Mouse (Mus musculus) thymus, postnatal 14 days (tissue): ENCODE results near the gene Acad9.

Experiments used
- DNase-seq: peaks from one replicate; pipeline ENCODE4 v3.0.0; 2021

The Acad9 gene

GRCm38 (mm10) chr3:36065843-36066651 lies at the start of gene Acad9:
Acad9 (plus strand) TSS chr3:36065979.
- DNase-seq, result peak; percentile 95

GRCm38 (mm10) chr3:36025732-36026131 lies 40.0 kb upstream of the Acad9 start:
- DNase-seq, result no peak

GRCm38 (mm10) chr3:36029993-36030392 lies 35.8 kb upstream of the Acad9 start:
- no peak for DNase-seq

DNA sequence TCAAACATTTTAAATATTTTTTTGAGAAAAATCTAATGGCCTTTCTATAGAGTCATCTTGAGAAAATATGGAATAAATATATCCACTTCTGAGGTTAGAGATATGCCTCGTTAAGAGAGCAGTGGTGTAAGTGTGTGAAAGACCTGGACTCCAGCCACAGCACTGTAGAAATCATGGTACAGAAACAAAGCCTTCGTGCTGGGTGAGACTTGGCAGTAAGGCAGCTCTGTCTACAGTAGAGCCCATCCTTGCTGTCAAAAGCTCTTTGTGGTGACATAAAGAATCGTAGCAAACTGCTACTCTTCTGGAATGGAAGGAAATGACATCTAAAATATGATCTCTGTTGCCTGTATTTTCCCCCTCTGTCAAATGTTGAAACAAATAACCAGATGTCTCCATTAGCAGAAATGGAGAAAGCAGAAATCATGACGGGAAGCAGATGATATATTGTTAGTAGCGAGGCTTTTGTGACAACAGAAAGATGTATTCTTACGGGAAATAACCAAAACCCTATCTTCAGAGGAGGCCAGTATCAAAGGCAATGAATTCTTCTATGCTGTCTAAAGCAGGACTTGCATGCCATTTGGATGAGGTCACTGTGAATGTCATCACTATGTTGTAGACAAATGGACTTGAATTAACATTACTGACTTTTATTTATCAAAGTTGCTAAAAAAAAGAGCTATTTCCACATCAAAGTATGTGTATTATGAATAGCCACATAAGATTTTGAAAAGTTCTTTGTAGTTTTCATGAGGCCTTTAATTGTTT lies 33.9 kb upstream of the Acad9 start:
- no peak for DNase-seq

GRCm38 (mm10) chr3:36044520-36044919 lies 21.3 kb upstream of the Acad9 start:
- DNase-seq, result no peak

DNA sequence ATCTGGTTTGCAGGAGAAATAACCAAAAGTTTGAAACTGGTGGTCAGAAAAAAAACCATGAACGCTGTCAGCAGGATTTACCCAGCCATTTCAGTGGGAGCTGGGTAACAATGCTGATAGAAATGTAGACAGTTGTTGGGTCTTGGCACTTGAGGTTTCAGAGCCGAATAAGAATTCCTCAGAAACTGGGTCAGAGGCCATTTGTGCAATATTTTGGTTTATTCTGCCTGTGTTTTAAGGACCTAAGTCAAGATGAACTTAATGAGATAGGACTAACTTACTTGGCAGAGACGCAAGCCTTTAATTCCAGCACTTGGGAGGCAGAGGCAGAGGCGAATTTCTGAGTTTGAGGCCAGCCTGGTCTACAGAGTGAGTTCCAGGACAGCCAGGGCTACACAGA lies 20.7 kb upstream of the Acad9 start:
- DNase-seq, result no peak

DNA sequence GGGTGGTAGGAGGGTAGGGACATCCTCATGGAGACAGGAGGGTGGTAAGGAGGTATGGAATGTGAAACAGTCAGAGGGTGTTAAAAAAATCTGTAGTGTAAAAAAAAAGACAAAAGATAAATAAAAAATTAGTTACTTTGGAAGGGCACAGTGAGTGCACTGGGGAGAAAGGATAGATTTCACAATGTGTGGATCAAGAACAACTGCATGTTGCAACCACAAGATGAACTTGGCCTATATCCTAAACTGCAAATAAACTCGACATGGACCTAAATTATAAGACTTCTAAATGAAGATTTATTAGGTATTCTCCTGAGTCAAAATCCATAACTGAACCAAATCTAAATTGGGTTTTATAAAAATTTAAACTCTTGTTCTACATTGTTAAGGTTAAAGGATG lies 16.7 kb upstream of the Acad9 start:
- DNase-seq, result no peak

- DNase-seq, result no peak
These were observed 12.3 kb upstream of the Acad9 start, which contains the start of gene Ccdc144b for GRCm38 (mm10) chr3:36053447-36053846. Ccdc144b (minus strand) TSS chr3:36053547.

GRCm38 (mm10) chr3:36060096-36060850 lies 5.5 kb upstream of the Acad9 start:
- DNase-seq, result peak; percentile 72

DNA sequence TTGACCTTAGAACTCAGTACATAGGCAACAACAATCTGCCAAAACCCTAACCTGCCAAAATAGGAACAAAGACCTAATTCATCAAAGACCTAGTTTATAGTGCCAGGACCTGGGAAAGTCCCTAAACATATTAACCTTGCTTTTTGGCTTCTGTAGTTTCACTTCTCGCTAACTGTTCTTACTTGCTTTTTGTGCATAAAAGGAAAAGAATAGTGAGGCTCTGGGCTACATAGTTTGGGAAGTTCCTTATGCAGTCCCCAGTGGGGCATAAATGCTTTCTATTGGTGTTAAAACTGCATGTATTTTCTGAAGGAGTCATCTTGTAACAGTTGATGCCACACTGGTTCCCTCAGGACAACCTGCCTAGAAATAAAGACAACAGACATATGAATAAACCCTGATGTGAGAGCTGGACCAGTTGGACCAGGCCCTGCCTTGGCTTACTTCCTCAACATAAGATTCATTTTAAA lies 1.2 kb upstream of the Acad9 start:
- no peak for DNase-seq

- no peak for DNase-seq
These were observed 613 bp upstream of the Acad9 start for GRCm38 (mm10) chr3:36065166-36065565.

DNA sequence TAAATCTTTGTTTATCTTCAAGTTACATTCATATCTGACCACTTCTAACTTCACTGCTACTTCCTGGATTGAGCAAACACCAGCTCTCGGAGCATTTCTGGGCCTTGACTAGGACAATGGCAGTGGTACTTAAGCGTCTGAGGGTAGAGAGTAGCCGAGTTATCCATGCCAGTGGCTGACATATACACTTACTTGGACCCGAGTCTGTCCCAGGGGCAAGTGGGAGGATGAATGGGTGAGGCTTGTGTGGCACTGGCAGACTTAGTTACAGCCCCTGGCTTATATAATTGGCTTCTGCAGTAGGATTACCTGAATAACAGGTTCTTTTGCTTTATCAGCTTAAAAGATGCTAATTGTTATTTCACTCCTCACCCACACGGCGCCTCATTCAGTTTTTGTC lies 2.0 kb downstream of the Acad9 start:
- no peak for DNase-seq

GRCm38 (mm10) chr3:36070436-36070835 lies 4.7 kb downstream of the Acad9 start:
- DNase-seq, result no peak

- DNase-seq, result no peak
These were observed 5.3 kb downstream of the Acad9 start for GRCm38 (mm10) chr3:36071047-36071446.

DNA sequence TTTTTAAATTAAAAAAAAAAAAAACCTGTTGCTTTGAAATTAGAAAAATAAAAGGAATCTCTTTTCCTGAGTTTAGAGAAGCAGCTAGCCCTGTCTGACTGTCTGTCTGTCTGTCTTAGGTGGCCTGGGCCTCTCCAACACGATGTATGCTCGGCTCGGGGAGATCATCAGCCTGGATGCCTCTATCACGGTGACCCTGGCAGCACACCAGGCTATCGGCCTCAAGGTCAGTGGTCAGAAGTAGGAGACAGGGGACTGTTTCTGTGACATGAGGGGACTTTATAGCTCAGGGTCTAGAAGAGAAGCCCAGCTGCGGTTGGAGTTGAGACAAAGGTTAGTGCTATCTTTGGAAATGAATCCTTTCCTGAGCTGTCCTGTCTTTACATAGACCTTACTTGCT lies 8.5 kb downstream of the Acad9 start:
- no peak for DNase-seq

DNA sequence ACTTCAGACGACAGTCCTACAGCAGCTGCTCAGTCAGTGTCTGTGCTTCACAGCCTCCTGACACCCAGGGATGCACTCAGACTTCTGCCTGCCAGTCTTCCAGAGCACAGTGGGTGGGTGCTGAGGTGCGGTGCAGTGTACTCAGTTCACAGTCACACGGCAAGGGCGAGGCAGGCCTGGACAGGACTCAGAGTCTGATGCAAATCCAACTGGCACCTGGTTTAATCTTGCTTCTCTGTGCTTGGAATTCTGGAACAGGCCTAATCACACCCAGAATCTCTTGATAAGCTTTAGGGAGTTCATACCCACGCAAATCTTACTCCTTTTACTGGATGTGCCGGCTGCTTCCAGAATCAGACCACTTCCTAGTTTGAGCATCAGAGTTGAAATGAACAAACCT lies 9.7 kb downstream of the Acad9 start:
- DNase-seq, result no peak

DNA sequence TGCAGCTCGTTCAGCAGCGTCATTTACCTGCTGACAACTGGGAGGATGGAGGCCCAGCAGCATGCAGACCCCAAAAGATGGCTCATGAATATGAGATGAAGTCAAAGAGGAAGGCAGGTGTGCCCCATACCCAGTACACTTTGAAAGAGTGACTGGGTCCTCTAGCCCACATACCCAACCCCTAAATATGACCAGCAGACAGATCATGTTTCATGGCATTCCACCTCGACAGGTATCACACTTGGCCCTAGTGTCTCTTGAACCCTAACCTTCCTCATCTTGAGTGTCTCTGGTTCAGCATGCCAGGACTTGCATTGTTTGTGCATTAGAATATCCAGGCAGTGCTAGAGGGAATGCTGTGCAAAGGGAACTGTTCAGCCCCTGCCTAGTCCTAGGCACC lies 11.6 kb downstream of the Acad9 start:
- no peak for DNase-seq

DNA sequence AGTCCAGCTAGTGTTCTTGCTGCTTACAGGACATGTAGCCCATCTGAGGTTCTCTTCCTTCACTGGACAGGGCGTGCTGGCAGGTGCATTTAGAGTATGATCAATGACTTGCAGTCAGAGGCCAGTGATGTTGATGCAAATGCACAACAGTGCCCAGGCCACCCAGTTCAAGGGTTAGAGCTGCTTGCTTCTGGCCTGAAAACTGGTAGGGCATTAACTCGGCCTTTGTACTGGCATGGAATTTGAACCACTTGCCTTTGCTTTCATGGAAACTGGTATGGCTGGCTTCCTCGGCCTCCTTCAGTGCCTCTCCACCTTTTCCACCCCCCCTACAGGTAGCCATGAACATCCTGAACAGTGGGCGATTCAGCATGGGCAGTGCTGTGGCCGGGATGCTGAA lies 14.1 kb downstream of the Acad9 start:
- no peak for DNase-seq

GRCm38 (mm10) chr3:36080741-36081140 lies 15.0 kb downstream of the Acad9 start:
- DNase-seq, result no peak

GRCm38 (mm10) chr3:36082843-36083242 lies 17.1 kb downstream of the Acad9 start:
- no peak for DNase-seq

DNA sequence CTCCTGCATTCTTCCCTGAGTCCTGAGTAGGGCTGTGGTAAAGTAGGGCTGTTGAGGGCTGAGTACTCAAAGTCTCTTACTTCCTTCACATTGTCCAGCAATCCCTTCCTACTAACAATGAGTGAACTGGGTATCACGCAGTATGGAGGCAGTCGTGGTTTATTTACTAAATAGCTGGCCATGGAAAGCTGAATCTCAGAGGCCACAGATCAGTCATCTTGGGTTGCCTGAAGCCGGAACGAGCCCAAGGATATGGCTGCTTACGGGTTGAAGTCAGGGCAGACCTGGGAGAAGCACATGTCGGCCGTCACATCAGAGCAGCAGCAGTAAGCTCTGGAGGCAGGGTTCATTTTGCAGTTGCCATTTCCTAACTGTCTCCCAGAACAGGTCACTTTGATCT lies 17.6 kb downstream of the Acad9 start:
- DNase-seq, result no peak

DNA sequence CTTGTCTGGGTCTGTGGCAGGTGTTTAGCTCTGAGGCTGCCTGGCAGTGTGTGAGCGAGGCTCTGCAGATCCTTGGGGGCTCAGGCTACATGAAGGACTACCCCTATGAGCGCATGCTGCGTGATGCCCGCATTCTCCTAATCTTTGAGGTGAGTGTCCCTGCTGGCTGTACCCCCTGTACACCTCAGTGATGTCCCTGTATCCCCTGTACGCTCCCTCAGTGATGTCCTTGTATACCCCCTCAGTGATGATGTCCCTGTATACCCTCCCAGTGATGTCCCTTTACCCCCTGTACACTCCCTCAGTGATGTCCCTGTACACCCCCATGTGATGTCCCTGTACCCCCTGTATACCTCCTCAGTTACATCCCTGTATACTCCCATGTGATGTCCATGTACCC lies 19.6 kb downstream of the Acad9 start:
- no peak for DNase-seq

GRCm38 (mm10) chr3:36087591-36087990 lies 21.8 kb downstream of the Acad9 start:
- no peak for DNase-seq
